Mouse (Mus musculus) C2C12 (cell line): ENCODE measurements at regions not wholly inside any gene's neighbourhood (a gene's known extent, or its start where the extent isn't known, plus 50 kb on each side); places are given as distances from the start of the nearest gene placed in this dataset.

Experiments used
- H3K27me3 ChIP-seq: one replicate; pipeline ENCODE4 v1.6.1; 2011; ENCODE audit not compliant: control insufficient read depth, insufficient read depth, insufficient read length
- H3K36me3 ChIP-seq: one replicate; pipeline ENCODE4 v1.6.1; 2011; ENCODE audit not compliant: control insufficient read depth, insufficient read depth
- H3K4me3 ChIP-seq: one replicate; pipeline ENCODE4 v1.5.1; 2011; ENCODE audit warnings: mild to moderate bottlenecking, control low read depth; ENCODE audit not compliant: poor library complexity, insufficient read depth, severe bottlenecking
- H3K79me2 ChIP-seq: one replicate; pipeline ENCODE4 v1.6.1; 2011; ENCODE audit not compliant: control insufficient read depth, insufficient read depth
- H3K79me3 ChIP-seq: one replicate; pipeline ENCODE4 v1.6.1; 2011; ENCODE audit warnings: low read depth, control low read depth
- H3ac ChIP-seq: one replicate; pipeline ENCODE3; 2011; ENCODE audit warnings: low read depth; ENCODE audit not compliant: control insufficient read depth, insufficient read length
- CEBPB ChIP-seq: IDR thresholded peaks from one replicate; pipeline ENCODE4 v1.6.1; 2011; ENCODE audit warnings: low read depth, mild to moderate bottlenecking, control low read depth, moderate library complexity
- CTCF ChIP-seq: IDR thresholded peaks from one replicate; pipeline ENCODE4 v1.5.1; 2011; ENCODE audit not compliant: control insufficient read depth, insufficient read depth, insufficient read length
- FOSL1 ChIP-seq: IDR thresholded peaks from one replicate; pipeline ENCODE4 v1.8.0; 2011; ENCODE audit warnings: mild to moderate bottlenecking, low read length; ENCODE audit not compliant: poor library complexity, insufficient read depth, severe bottlenecking
- MAX ChIP-seq: IDR thresholded peaks from one replicate; pipeline ENCODE4 v1.6.1; 2011; ENCODE audit warnings: mild to moderate bottlenecking, control low read depth
- MYOD1 ChIP-seq: IDR thresholded peaks from one replicate; pipeline ENCODE4 v1.6.1; 2011; ENCODE audit warnings: low read depth; ENCODE audit not compliant: control insufficient read depth, insufficient read length
- MYOG ChIP-seq: IDR thresholded peaks from one replicate; pipeline ENCODE4 v1.6.1; 2011; ENCODE audit not compliant: control insufficient read depth, insufficient read length; ENCODE audit errors: extremely low read depth
- USF1 ChIP-seq: IDR thresholded peaks from one replicate; pipeline ENCODE4 v1.6.1; 2011; ENCODE audit warnings: low read depth, mild to moderate bottlenecking, control low read depth, moderate library complexity

DNA sequence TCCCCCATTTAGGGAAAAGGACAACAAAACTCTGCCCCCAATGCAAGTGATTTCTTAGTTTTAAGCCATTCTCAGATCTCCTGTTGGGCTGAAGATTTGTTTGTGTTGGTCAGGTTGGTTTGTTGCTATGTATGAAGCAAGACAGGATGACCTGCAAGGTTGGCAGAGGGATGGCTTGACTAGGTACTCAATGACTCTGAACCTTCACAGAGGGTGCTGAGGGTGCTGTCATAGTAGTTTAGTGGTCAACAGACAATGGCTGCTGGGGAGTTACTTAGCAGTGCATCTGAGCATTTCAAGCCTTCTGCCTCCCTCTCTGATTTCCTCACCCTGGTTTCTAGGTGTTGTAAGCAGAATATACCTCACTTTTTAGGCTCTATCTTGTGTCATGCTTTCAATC, 114.7 kb upstream of the Jag1 start:
- Histone ChIP-seq H3K4me3 (no peak overlapping the region), H3K79me3 (no peaks in the 10 kb centered on the region), H3ac (no peak overlapping the region), H3K36me3 (no peaks in the 10 kb centered on the region), H3K79me2 (no peaks in the 10 kb centered on the region), H3K27me3 (no peaks in the 10 kb centered on the region)
- no peak for TF ChIP-seq MYOD1
- no peak for TF ChIP-seq CEBPB
- TF ChIP-seq CTCF = no peak
- TF ChIP-seq MYOG = no peak
- no peak for TF ChIP-seq MAX
- TF ChIP-seq USF1 = no peak
- no peak for TF ChIP-seq FOSL1

DNA sequence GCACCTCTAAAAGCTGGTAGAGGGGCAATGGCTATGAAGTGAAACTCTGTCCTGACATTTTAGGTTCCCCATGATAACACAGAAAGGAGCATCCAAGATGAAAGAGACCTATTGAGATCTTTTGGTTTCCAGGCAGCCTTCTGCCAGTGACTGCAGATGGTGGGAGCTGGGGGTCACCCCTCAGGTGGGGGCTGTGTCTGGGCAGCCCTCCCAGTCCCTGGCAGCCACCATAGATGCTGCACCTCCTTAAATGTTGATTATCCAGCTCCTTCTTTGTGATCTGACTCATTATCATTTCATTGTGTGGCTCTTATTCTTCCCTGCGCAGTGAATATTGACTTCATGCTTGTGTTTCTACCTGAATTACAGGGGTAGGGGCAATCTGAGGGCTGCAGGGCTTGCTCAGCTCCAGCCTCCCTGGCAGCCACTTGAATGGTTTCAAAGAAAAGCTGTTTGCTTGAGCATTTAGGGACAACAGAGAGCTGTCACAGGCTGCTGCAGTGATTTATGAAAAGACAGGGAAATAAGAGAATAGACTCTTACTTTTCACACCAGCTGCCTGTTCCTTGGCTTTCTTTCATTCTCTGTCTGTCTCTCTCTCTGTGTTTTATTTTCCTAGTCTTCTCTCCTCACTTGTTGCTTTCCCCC, 113.1 kb upstream of the Jag1 start:
- Histone ChIP-seq H3K36me3 (no peaks in the 10 kb centered on the region), H3ac (no peak overlapping the region), H3K79me2 (no peaks in the 10 kb centered on the region), H3K27me3 (no peaks in the 10 kb centered on the region), H3K4me3 (no peak overlapping the region), H3K79me3 (no peaks in the 10 kb centered on the region)
- TF ChIP-seq MYOG = no peak
- no peak for TF ChIP-seq FOSL1
- TF ChIP-seq MAX = no peak
- no peak for TF ChIP-seq CTCF
- no peak for TF ChIP-seq CEBPB
- no peak for TF ChIP-seq USF1
- no peak for TF ChIP-seq MYOD1

DNA sequence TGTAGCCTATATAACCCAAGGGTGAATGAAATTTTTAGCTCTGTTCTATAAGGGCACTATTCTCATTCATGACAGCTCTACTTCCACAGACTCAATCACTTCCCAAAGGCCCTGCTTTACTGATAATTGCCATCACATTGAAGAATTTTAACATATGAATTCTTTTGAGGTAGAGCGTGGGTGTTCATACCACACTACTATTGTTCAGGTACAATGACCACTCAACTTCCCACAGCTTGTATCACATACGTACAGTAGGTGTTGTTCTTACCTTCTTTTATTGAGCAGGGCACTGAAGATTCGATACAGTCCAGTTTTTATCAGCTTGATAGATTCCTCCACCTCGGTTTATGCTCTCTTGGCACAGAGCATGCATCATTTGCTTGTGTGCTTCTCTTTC, 111.1 kb upstream of the Jag1 start:
- Histone ChIP-seq H3K79me2 (no peaks in the 10 kb centered on the region), H3K79me3 (no peaks in the 10 kb centered on the region), H3ac (no peak overlapping the region), H3K36me3 (no peaks in the 10 kb centered on the region), H3K27me3 (no peaks in the 10 kb centered on the region), H3K4me3 (no peak overlapping the region)
- no peak for TF ChIP-seq FOSL1
- TF ChIP-seq USF1 = no peak
- no peak for TF ChIP-seq CTCF
- TF ChIP-seq CEBPB = no peak
- no peak for TF ChIP-seq MAX
- TF ChIP-seq MYOG = no peak
- TF ChIP-seq MYOD1 = no peak

DNA sequence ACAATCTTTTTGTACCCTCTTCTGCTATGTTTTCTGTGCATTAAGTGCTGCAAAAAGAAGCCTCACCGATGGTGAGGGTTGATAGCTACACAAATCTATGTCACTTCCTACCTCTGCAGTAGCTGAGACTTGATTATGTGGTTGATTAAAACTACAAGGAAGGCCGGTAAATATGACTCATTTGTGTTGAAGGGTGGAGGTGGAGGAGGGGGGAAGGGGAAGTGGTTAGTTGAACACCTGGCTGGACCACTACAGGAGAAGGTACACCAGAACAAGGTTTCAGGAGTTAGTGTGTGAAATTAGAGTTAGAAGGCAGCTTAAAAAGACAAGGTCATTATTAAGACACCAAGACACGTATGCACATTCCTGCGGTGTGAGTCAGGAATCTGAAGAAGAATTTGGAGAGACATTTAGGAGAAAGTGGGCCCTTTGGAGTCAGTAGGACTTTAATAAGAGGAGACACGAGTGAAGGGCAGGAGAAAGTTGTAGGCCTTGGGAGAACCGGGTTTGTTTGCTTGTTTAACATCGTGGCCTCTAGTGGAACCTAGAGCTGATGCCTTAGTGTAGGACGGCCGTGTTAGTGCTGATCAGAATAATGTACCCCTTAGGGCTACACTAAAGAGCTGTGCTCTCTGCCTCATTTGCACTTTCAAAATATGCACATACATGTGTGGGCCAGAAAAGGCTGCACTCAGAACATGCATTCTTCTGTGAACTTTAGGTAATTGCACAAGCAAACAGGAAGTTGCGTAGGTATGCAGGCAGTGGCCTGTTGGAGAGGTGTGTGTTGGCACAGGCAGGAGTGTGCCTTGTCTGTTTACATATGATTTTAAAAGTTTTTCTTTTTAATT, 108.5 kb upstream of the Jag1 start:
- Histone ChIP-seq H3K27me3 (no peaks in the 10 kb centered on the region), H3K4me3 (no peak overlapping the region), H3K79me2 (no peaks in the 10 kb centered on the region), H3K36me3 (no peaks in the 10 kb centered on the region), H3ac (no peak overlapping the region), H3K79me3 (no peaks in the 10 kb centered on the region)
- TF ChIP-seq CTCF (no peak), CEBPB (no peak), MAX (no peak), MYOD1 (no peak), FOSL1 (no peak), MYOG (no peak), USF1 (no peak)

DNA sequence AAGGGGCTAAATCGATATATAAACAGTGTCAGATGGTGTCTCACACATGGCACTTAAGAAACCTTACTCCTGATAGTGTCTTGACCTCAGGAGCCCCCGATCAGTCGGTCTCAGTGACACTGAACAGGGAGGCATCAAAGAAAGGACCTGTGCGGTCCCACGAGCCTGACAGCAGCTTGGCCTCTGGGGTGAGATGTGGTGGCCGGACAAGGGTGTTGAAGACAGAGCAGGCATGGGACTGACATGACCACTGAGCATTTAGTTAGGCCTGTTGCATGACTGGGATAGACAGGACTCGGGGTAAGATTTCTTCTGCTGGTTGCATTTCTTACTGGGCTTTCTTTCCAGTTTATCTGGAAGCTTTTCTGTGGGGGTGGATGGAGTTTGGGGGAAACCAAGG, 99.3 kb upstream of the Jag1 start:
- H3K4me3 ChIP-seq = no peak overlapping the region
- TF ChIP-seq MYOD1 (no peak), MAX (no peak), CEBPB (no peak), MYOG (no peak), USF1 (no peak), FOSL1 (no peak)
- H3K79me2 ChIP-seq = no peaks in the 10 kb centered on the region
- H3K79me3 ChIP-seq = no peaks in the 10 kb centered on the region
- no peak overlapping the region for H3ac ChIP-seq
- no peaks in the 10 kb centered on the region for H3K27me3 ChIP-seq
- H3K36me3 ChIP-seq = no peaks in the 10 kb centered on the region

DNA sequence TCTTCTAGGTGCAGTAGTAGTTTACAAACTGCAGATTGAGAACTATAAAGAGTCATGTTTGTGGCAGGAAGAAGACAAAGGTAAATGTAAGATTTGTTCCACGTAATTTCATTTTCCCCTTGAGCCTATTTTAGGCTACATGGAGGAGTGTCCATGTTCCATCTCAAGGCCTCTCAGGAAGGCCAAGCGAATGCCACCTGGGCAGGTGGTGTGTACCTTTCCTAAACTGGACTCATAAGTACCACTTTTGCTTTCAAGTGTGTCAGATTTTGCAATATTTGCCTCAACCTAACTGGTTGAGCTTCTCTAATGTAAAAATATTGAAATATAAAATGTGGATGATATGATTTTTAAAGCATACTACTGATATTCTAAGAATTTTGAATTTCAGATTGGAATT, 91.4 kb upstream of the Jag1 start:
- no peak overlapping the region for H3ac ChIP-seq
- TF ChIP-seq USF1 (no peak), MYOD1 (no peak), MYOG (no peak), MAX (no peak), CTCF (no peak), FOSL1 (no peak), CEBPB (no peak)

More for the DNA sequence above, 91.4 kb upstream of the Jag1 start:
- H3K4me3 ChIP-seq = no peak overlapping the region
- H3K27me3 ChIP-seq = no peaks in the 10 kb centered on the region
- H3K79me2 ChIP-seq = no peaks in the 10 kb centered on the region
- H3K79me3 ChIP-seq = no peaks in the 10 kb centered on the region
- H3K36me3 ChIP-seq = no peaks in the 10 kb centered on the region
